Mouse (Mus musculus) stomach, embryonic 15.5 days (tissue): Measurements from ENCODE around the gene Morc4. TPM values are rescaled to one million over a fixed set of nuclear protein-coding genes. Genes with fewer than 3 reads are reported as not detected.

Source experiments
- ATAC-seq: fragments of 200-750 bp; cut with Nextera tagmentation; 2 replicates; pipeline ENCODE4 v1.8.0; 2017; ENCODE audit warnings: low read depth, moderate number of reproducible peaks, moderate TSS enrichment; ENCODE audit not compliant: insufficient read depth, low FRiP score
- H3K27ac ChIP-seq: fragments of 300-500 bp; sonication (generic); 2 replicates; pipeline ENCODE4 v1.5.1; 2015; ENCODE audit warnings: mild to moderate bottlenecking, inconsistent platforms
- H3K27me3 ChIP-seq: fragments of 300-500 bp; sonication (generic); replicated peaks from 2 replicates; pipeline ENCODE4 v1.6.1; 2015; ENCODE audit warnings: inconsistent platforms
- H3K36me3 ChIP-seq: fragments of 300-500 bp; sonication (generic); 2 replicates; pipeline ENCODE4 v1.6.1; 2015; ENCODE audit warnings: inconsistent platforms
- H3K4me1 ChIP-seq: fragments of 300-500 bp; sonication (generic); 2 replicates; pipeline ENCODE4 v1.6.1; 2015; ENCODE audit warnings: inconsistent platforms
- H3K4me2 ChIP-seq: fragments of 300-500 bp; sonication (generic); 2 replicates; pipeline ENCODE4 v1.6.1; 2015; ENCODE audit warnings: mild to moderate bottlenecking, inconsistent platforms
- H3K4me3 ChIP-seq: fragments of 300-500 bp; sonication (generic); replicated peaks from 2 replicates; pipeline ENCODE4 v1.5.1; 2015; ENCODE audit warnings: inconsistent platforms
- H3K9ac ChIP-seq: fragments of 300-500 bp; sonication (generic); 2 replicates; pipeline ENCODE4 v1.6.1; 2015; ENCODE audit warnings: inconsistent platforms
- H3K9me3 ChIP-seq: fragments of 300-500 bp; sonication (generic); 2 replicates; pipeline ENCODE4 v1.6.1; 2016; ENCODE audit warnings: inconsistent platforms
- WGBS: fragments of 180-500 bp; shearing (Covaris S2); methylation state at CpG from one replicate; pipeline ENCODE4 v1.1.7; 2015; 5-methylcytosine and 5-hydroxymethylcytosine counted together
- polyA plus RNA-seq: library from polyadenylated mRNA; unstranded; fragments of >200 nt; fragmentation: Nextera tagmentation; extraction: Ambion mirVana; gene quantifications from 2 replicates; pipeline ENCODE4 v1.2.1, GENCODE M21; 2015

The Morc4 gene
- polyA plus RNA-seq, 1 experiment from 2014 or later, result 17.5 TPM

DNA sequence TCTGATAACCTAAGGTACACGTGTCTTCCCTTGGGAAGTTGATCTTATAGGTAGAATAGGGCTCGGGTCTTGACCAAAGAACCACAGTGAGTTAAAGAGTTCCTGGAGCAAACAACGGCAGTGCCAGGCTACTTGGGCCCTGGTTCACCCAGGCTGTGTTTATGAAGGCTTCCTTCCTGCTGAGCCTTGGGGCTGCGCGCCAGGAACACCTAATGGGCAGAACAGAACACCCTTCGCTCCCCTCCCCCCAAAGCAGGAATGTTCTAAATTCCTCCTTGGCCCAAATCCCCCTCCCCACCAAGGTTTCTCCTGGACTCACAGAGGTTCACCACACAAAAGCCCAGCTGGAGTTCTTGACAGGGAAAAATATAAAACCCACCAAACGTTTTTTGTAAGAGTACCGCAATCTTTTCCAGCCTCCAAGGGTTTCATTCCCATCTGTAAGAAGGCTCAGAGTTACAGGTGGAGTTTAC, 71.0 kb downstream of the Morc4 start, which contains the start of gene Cldn2:
TSS of gene Cldn2 (plus strand) at position 423 of the 473 bp plus-strand sequence.
- Histone ChIP-seq H3K27me3 (no peaks in the 10 kb centered on the region), H3K4me1 (no peaks in the 10 kb centered on the region), H3K4me3 (no peak within 1 kb of the TSS), H3K27ac (no peak within 1 kb of the TSS), H3K9ac (no peak within 1 kb of the TSS), H3K4me2 (no peak within 1 kb of the TSS), H3K9me3 (no peaks in the 10 kb centered on the region), H3K36me3 (no peaks in the 10 kb centered on the region)
- no peak for ATAC-seq
- 71% methylated on average over 8 of the region's 8 CpGs for WGBS

DNA sequence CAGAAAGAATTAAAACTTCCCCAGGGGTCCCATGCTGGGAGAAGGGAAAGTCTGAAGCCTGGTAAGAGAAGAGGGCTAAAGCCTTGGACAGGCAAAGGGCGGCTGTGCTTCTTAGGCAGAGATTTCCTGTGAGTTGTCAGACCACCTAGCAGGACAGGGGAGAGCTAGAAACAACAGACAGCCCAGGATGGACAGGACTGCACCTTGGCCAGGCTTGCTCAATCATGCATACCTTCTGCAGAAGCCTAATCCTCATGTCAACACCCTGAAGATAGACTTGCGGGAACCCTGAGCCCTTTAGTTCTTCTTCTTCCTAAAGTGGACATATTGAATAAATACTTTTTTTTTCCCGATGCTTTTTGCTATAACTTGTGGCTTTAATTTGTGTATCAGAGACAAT, 71.5 kb downstream of the Morc4 start:
- Histone ChIP-seq H3K27me3 (no peaks in the 10 kb centered on the region), H3K27ac (no peak overlapping the region), H3K9ac (no peak overlapping the region), H3K4me3 (no peak overlapping the region), H3K4me1 (no peaks in the 10 kb centered on the region), H3K36me3 (no peaks in the 10 kb centered on the region), H3K9me3 (no peaks in the 10 kb centered on the region), H3K4me2 (no peak overlapping the region)
- no peak for ATAC-seq
- 63% methylated on average over 3 of the region's 3 CpGs for WGBS

DNA sequence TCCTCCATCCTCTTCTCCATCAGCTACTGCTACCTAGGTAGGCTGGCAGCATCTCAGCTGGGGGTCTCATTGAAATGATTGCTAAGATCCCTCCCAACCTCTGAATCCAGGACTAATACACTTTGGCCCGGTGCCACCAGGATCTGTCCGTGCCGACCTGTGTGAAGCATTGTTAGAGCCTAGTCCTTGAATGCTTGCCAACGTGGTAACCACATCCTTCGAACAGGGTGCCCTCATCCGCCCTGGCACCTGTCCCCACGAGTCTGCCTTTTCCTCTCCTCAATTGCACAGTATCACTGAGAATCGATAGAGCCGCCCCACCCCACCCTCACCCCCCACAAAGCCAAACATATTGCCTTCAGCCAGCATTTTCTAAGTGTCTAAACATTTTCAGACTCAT, 73.6 kb downstream of the Morc4 start:
- Histone ChIP-seq H3K27me3 (no peaks in the 10 kb centered on the region), H3K4me1 (no peaks in the 10 kb centered on the region), H3K9ac (no peak overlapping the region), H3K36me3 (no peaks in the 10 kb centered on the region), H3K4me3 (no peak overlapping the region), H3K9me3 (no peaks in the 10 kb centered on the region), H3K4me2 (no peak overlapping the region), H3K27ac (no peak overlapping the region)
- no peak for ATAC-seq
- 70% methylated on average over 9 of the region's 9 CpGs for WGBS

DNA sequence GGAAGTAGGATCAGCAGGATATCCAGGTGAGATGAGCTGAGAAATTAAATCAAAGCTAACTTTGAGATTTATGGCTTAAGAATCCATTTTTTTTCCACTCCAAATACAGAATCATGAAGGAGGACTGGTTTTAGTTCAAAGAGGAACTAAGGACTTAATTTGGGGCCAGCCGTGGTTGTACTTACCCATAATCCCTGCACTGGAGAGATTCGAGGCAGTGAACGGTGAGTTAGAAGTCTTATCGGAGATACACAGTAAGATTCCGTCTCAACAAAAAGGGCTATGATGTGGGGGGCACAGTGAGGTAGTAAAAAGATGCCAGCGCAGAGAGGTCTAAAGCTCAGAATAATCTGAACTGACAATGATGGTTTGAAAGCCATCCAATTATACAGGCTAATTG, 75.4 kb downstream of the Morc4 start:
- Histone ChIP-seq H3K27ac (no peak overlapping the region), H3K4me2 (no peak overlapping the region), H3K4me3 (no peak overlapping the region), H3K36me3 (no peaks in the 10 kb centered on the region), H3K4me1 (no peaks in the 10 kb centered on the region), H3K27me3 (no peaks in the 10 kb centered on the region), H3K9me3 (no peaks in the 10 kb centered on the region), H3K9ac (no peak overlapping the region)
- 86% methylated on average over 6 of the region's 6 CpGs for WGBS
- ATAC-seq, result no peak

DNA sequence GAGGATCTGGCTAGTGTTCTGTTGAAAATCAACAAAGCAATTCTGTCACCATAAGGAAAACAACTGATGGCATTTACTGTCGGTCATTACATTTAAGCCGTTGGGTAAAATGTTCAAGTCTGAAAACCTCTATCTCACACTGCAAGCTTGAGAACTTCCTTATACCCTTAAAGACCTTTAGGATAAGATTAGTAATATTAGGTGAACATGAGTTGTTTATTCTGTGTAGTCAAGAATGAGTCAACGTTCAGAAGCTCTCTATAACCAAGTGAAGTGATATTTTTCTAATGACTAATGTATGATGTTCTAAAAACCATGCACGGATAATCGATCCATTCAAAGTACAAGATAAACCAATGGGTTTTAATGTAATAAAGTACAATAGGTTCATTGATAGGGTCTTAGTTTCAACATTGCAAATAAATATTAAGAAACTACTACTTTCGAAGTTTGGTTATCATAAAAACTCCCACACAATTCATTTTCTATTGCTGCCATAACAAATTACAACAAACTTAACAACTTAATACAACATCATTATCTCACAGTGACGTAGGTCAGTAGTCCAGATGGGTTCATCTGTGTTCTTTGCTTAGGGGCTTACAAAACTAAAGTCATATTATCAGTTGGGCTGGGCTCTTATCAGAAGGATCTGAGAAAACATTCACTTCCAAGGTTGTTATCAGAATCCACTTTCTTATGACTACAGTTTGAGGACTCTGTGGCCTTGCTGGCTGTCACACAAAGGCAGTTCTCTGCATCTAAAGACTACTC, 77.2 kb downstream of the Morc4 start:
- H3K27me3 ChIP-seq, result no peaks in the 10 kb centered on the region
- H3K9me3 ChIP-seq, result no peaks in the 10 kb centered on the region
- H3K27ac ChIP-seq, result no peak overlapping the region
- no peak overlapping the region for H3K4me3 ChIP-seq
- no peak for ATAC-seq
- H3K4me2 ChIP-seq, result no peak overlapping the region
- 70% methylated on average over 7 of the region's 7 CpGs for WGBS
- no peak overlapping the region for H3K9ac ChIP-seq
- no peaks in the 10 kb centered on the region for H3K4me1 ChIP-seq
- H3K36me3 ChIP-seq, result no peaks in the 10 kb centered on the region

DNA sequence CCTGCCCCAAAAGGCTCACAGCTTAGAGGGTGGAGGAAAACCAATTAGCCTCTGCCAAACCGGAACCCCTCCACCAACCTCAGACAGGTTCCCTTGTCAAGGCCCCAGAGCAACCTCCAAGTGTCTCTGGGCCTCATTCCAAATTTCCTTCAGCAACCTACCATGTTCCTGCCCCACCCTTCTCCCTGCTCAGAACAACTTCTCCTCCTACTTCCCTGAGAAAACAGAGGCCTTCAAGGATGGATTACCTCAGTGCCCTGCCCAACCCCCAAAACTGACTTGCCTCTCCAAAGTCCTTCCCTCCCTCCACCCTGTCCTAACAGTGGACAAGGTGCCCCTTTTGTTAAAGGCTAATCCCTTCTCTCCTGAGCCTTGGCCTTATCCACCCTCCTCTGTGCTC, 85.7 kb downstream of the Morc4 start:
- 40% methylated on average over 1 of the region's 1 CpGs for WGBS

DNA sequence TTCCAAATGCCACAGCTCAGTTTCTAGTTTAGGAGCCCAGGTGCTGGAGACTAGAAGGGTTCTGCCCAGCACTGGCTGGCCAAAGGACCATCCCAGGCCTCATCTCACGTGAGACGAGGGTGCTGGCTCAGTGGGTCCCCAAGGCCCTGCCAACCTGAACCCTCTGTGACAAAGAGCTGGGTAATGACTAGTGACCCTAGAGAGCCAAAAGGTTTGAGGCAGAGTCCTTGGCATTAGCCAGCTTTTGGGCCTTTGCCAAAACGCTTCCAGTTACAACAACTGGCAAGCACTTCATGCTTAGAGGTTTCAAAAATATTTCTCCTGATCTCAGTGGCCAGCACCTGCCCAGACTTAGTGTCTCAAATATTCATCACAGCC, 88.4 kb downstream of the Morc4 start:
- Histone ChIP-seq H3K9me3 (no peaks in the 10 kb centered on the region), H3K4me2 (no peak overlapping the region), H3K27me3 (no peaks in the 10 kb centered on the region), H3K4me1 (no peaks in the 10 kb centered on the region), H3K4me3 (no peak overlapping the region), H3K36me3 (no peaks in the 10 kb centered on the region), H3K27ac (no peak overlapping the region), H3K9ac (no peak overlapping the region)
- ATAC-seq, result no peak
- WGBS, result 68% methylated on average over 3 of the region's 3 CpGs

More for the DNA sequence above, 85.7 kb downstream of the Morc4 start:
- H3K27me3 ChIP-seq, result no peaks in the 10 kb centered on the region
- no peak overlapping the region for H3K4me2 ChIP-seq
- no peak overlapping the region for H3K27ac ChIP-seq
- H3K9me3 ChIP-seq, result no peaks in the 10 kb centered on the region
- no peak overlapping the region for H3K4me3 ChIP-seq
- no peak for ATAC-seq
- no peak overlapping the region for H3K9ac ChIP-seq
- no peaks in the 10 kb centered on the region for H3K36me3 ChIP-seq
- H3K4me1 ChIP-seq, result no peaks in the 10 kb centered on the region

DNA sequence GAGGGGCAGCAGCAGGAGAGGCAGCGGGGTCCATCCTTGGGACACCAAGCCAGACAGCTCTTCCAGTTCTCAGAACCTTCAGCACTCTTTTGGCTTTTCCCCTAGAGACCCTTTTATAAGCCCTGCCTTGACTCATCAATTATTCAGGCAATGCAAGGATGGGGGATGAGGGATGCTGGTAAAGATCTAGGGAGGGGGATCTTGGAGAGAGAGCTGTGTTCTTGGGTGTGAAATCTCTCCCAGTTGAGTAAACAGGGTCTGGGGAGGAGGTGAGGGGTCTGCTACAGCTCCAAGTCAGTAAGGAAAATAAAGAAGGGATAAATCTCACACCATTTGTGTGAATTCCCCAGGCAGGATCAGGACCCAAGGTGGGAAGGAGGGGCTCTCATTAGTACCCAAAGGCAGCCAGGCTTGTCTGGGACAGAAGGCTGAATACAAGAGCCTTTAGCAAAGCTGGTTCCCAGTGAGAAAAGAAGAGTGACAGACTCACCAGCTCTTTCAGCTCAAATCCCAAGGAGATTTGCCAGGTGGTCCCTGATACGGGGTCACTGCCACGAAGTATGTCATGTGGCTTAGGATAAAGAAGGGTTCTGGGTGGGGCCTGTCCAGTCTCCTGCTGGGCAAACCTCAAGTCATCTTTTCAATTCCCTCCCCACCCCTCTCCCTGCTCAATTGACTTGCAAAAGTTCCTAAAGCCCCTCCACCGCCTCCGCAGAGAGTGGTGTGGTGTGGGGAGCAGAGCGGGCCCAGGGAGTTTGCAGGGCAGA, 89.0 kb downstream of the Morc4 start, which contains the start of gene Ripply1:
TSS of gene Ripply1 (minus strand) at position 76 of the 767 bp plus-strand sequence.
- 57% methylated on average over 6 of the region's 6 CpGs for WGBS
- H3K27me3 ChIP-seq, result no peaks in the 10 kb centered on the region

DNA sequence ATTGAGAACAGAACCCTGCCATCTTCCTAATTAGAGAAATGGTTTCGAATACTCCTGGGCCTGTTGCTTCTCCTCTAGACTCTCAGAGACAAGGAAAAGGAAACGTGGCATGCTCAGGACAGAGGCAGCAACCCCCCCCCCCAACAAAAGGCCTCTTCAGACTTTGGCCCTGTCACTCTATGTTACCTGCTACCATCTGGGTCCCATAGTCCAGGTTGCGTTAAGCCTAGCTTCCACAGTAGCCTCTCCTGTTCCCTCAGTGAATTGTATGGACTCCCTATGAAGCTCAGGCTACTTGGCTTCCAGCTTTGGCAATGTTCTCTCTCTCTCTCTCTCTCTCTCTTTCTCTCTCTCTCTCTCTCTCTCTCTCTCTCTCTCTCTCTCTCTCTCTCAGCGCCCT, 89.9 kb downstream of the Morc4 start:
- ATAC-seq, result no peak
- 77% methylated on average over 4 of the region's 4 CpGs for WGBS
- Histone ChIP-seq H3K9me3 (no peaks in the 10 kb centered on the region), H3K4me2 (no peak overlapping the region), H3K4me3 (no peak overlapping the region), H3K9ac (no peak overlapping the region), H3K36me3 (no peaks in the 10 kb centered on the region), H3K27ac (no peak overlapping the region), H3K27me3 (no peaks in the 10 kb centered on the region), H3K4me1 (no peaks in the 10 kb centered on the region)

More for the DNA sequence above, 89.0 kb downstream of the Morc4 start, which contains the start of gene Ripply1:
- Histone ChIP-seq H3K4me1 (no peaks in the 10 kb centered on the region), H3K9ac (no peak within 1 kb of the TSS), H3K9me3 (no peaks in the 10 kb centered on the region), H3K27ac (no peak within 1 kb of the TSS), H3K4me2 (no peak within 1 kb of the TSS), H3K4me3 (no peak within 1 kb of the TSS), H3K36me3 (no peaks in the 10 kb centered on the region)
- ATAC-seq, result no peak

DNA sequence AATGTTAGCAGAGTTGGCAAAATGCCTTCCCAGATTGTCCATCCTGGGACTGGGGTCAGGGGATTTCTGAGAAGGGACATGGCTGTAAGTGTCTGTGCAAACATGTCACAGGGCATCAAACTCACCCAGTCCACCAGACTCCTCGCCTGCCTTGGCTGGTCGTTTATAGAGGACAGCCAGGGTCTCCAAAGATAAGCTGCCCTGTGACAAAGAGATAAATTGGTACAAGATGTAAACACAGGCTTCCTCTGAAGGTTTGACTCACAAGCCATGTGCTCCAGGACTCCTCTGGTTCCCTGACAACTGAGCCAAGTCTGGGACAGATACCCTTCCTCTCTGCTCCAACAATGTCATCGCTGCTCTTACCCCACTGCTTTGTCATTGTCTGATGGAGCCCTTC, 90.5 kb downstream of the Morc4 start:
- Histone ChIP-seq H3K9me3 (no peaks in the 10 kb centered on the region), H3K27ac (no peak overlapping the region), H3K4me3 (no peak overlapping the region), H3K4me1 (no peaks in the 10 kb centered on the region), H3K36me3 (no peaks in the 10 kb centered on the region), H3K27me3 (no peaks in the 10 kb centered on the region), H3K4me2 (no peak overlapping the region), H3K9ac (no peak overlapping the region)
- ATAC-seq, result no peak
- WGBS, result 43% methylated on average over 3 of the region's 3 CpGs

DNA sequence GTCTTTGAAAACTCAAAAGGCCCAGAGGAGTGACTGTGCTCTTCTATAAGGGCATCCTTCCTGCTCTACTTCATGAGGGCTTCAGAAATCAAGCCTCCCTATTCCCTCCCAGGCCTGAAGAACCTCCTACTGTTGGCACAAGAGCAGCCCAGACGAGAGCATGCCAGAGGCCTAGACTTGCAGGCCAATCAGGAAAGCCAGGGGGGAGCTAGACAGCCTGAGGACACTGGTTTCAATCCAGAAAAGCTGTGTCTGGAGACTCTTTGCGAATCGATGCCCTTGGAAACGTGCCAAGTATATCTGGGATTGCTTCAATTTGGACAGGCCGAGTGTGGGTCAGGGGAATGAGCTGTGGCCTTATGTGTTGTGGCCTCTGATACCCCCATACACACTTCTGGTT, 92.1 kb downstream of the Morc4 start:
- 66% methylated on average over 5 of the region's 5 CpGs for WGBS

DNA sequence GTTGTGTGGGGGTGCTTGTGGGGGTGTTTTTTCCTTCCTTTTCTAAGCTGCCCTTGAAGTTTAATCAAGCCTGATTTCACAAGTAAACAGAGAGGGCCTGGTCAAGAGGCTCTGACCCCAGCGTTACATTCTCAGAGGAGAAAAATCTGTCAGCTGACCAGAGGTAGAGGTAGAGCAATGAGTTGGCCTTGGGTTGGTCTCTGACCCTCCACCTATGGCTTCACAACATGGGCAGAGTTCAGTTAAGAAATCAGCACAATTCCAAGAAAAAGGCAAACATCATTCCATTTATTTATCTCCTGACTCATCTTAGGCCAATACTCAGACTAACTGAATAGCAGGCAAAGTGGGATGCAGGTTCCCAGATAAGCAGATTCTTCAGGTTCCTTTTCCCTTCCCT, 92.6 kb downstream of the Morc4 start:
- Histone ChIP-seq H3K4me2 (no peak overlapping the region), H3K9me3 (no peaks in the 10 kb centered on the region), H3K4me1 (no peaks in the 10 kb centered on the region), H3K27ac (no peak overlapping the region), H3K36me3 (no peaks in the 10 kb centered on the region), H3K27me3 (no peaks in the 10 kb centered on the region), H3K9ac (no peak overlapping the region), H3K4me3 (no peak overlapping the region)
- no peak for ATAC-seq
- 62% methylated on average over 1 of the region's 1 CpGs for WGBS

More for the DNA sequence above, 92.1 kb downstream of the Morc4 start:
- H3K36me3 ChIP-seq, result no peaks in the 10 kb centered on the region
- no peaks in the 10 kb centered on the region for H3K9me3 ChIP-seq
- no peak overlapping the region for H3K9ac ChIP-seq
- no peaks in the 10 kb centered on the region for H3K4me1 ChIP-seq
- H3K4me3 ChIP-seq, result no peak overlapping the region
- no peak overlapping the region for H3K27ac ChIP-seq
- H3K4me2 ChIP-seq, result no peak overlapping the region
- H3K27me3 ChIP-seq, result no peaks in the 10 kb centered on the region
- ATAC-seq, result no peak
